Mouse (Mus musculus): Measurements from ENCODE around the gene Zfhx3. TPM values are rescaled to one million over a fixed set of nuclear protein-coding genes. Genes with fewer than 3 reads are reported as not detected.
A peak's percentile ranks its signal among the peaks of the same experiment; 100 is the strongest.

Gene Zfhx3
- total RNA-seq, 2 experiments from 2014 or later = 4.3 to 4.6 TPM

GRCm38 (mm10) chr8:108170804-108171203 is 228.4 kb downstream of the Zfhx3 start:
- no peak for TF ChIP-seq CTCF (conservative IDR thresholded peaks at IDR 0.05)
- Histone ChIP-seq H3K27ac (no peak overlapping the region), H3K4me3 (no peak overlapping the region)
- no peak for DNase-seq (ENCODE audit: low spot score in 2 of 2)

- Histone ChIP-seq H3K27ac (no peak overlapping the region), H3K4me3 (no peak overlapping the region)
- TF ChIP-seq CTCF (conservative IDR thresholded peaks at IDR 0.05) = no peak
- no peak for DNase-seq (ENCODE audit: low spot score in 2 of 2)
Observed at GRCm38 (mm10) chr8:108183296-108183695, 240.9 kb downstream of the Zfhx3 start.

GRCm38 (mm10) chr8:108183948-108184347 is 241.5 kb downstream of the Zfhx3 start:
- H3K27ac ChIP-seq = no peak overlapping the region
- no peak for DNase-seq (ENCODE audit: low spot score in 2 of 2)
- TF ChIP-seq CTCF (conservative IDR thresholded peaks at IDR 0.05) = no peak
- H3K4me3 ChIP-seq = no peak overlapping the region

- TF ChIP-seq CTCF (conservative IDR thresholded peaks at IDR 0.05) = no peak
- DNase-seq (ENCODE audit: low spot score in 2 of 2) = no peak
- no peak overlapping the region for H3K4me3 ChIP-seq
- no peak overlapping the region for H3K27ac ChIP-seq
Observed at GRCm38 (mm10) chr8:108186289-108186688, 243.8 kb downstream of the Zfhx3 start.

- no peak overlapping the region for H3K27ac ChIP-seq
- no peak for TF ChIP-seq CTCF (conservative IDR thresholded peaks at IDR 0.05)
- H3K4me3 ChIP-seq = no peak overlapping the region
- DNase-seq (ENCODE audit: low spot score in 2 of 2) = no peak
Observed at GRCm38 (mm10) chr8:108188044-108188443, 245.6 kb downstream of the Zfhx3 start.

GRCm38 (mm10) chr8:108194571-108194970 is 252.1 kb downstream of the Zfhx3 start:
- Histone ChIP-seq H3K4me3 (no peak overlapping the region), H3K27ac (no peak overlapping the region)
- no peak for TF ChIP-seq CTCF (conservative IDR thresholded peaks at IDR 0.05)
- DNase-seq (ENCODE audit: low spot score in 2 of 2) = no peak

- no peak for TF ChIP-seq CTCF (conservative IDR thresholded peaks at IDR 0.05)
- no peak for DNase-seq (ENCODE audit: low spot score in 2 of 2)
- H3K27ac ChIP-seq = no peak overlapping the region
- H3K4me3 ChIP-seq = no peak overlapping the region
Observed at GRCm38 (mm10) chr8:108215026-108215425, 272.6 kb downstream of the Zfhx3 start.

GRCm38 (mm10) chr8:108218171-108218840 is 275.9 kb downstream of the Zfhx3 start:
- no peak for DNase-seq (ENCODE audit: low spot score in 2 of 2)
- Histone ChIP-seq H3K27ac (no peak overlapping the region), H3K4me3 (no peak overlapping the region)
- no peak for TF ChIP-seq CTCF (conservative IDR thresholded peaks at IDR 0.05)

- TF ChIP-seq CTCF (conservative IDR thresholded peaks at IDR 0.05) = no peak
- no peak overlapping the region for H3K4me3 ChIP-seq
- DNase-seq (ENCODE audit: low spot score in 2 of 2) = no peak
- H3K27ac ChIP-seq = no peak overlapping the region
Observed at GRCm38 (mm10) chr8:108220511-108220910, 278.1 kb downstream of the Zfhx3 start.

GRCm38 (mm10) chr8:108222091-108222490 is 279.6 kb downstream of the Zfhx3 start:
- no peak for TF ChIP-seq CTCF (conservative IDR thresholded peaks at IDR 0.05)
- Histone ChIP-seq H3K4me3 (no peak overlapping the region), H3K27ac (no peak overlapping the region)
- no peak for DNase-seq (ENCODE audit: low spot score in 2 of 2)

- H3K4me3 ChIP-seq = no peak overlapping the region
- H3K27ac ChIP-seq = no peak overlapping the region
- TF ChIP-seq CTCF (conservative IDR thresholded peaks at IDR 0.05) = no peak
- DNase-seq (ENCODE audit: low spot score in 2 of 2) = no peak
Observed at GRCm38 (mm10) chr8:108232326-108232725, 289.9 kb downstream of the Zfhx3 start.

GRCm38 (mm10) chr8:108234481-108234880 is 292.0 kb downstream of the Zfhx3 start:
- Histone ChIP-seq H3K4me3 (no peak overlapping the region), H3K27ac (no peak overlapping the region)
- no peak for DNase-seq (ENCODE audit: low spot score in 2 of 2)
- TF ChIP-seq CTCF (conservative IDR thresholded peaks at IDR 0.05) = no peak

- Histone ChIP-seq H3K4me3 (no peak overlapping the region), H3K27ac (no peak overlapping the region)
- DNase-seq (ENCODE audit: low spot score in 2 of 2) = peak in 1 of 2 experiments; percentile 23
- no peak for TF ChIP-seq CTCF (conservative IDR thresholded peaks at IDR 0.05)
Observed at GRCm38 (mm10) chr8:108236715-108237114, 294.3 kb downstream of the Zfhx3 start.

GRCm38 (mm10) chr8:108239531-108239930 is 297.1 kb downstream of the Zfhx3 start:
- TF ChIP-seq CTCF (conservative IDR thresholded peaks at IDR 0.05) = no peak
- DNase-seq (ENCODE audit: low spot score in 2 of 2) = peak; percentile 42 to 66
- Histone ChIP-seq H3K27ac (no peak overlapping the region), H3K4me3 (no peak overlapping the region)

Data from layer of hippocampus, adult 2 months (tissue).